Comparison of ENCODE assay signal across 25 mouse cellular contexts in the genomic region with DNA sequence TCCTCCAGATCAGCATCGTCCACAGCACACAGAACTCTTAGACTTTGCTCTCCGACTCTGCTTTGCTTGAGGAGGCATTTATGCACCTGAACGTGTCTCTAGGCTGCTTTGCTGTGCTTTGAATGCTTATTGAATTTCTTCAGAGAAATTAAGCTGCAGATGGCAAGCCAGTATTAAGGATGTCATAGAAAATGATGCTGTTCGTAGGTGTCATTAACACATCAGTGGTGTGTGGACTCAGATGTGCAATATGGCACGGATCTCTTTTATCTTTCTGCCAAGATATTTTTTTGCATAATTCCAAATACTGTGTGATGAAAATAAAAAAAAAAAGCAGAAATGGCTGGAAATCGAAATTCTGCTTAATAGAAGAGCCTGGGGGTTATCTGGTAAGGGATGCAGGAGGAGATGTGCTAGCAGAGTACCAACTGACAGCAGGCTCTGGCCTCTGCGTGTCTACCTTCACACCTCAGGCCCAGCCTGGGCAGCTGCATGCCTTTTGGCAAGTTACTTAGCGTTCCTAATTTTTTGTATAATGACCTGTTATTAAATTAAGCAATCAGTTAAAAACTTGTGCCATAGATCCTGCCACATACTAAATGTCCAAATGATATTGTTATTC.
DNase-seq lines count a peak whose midpoint lies in the region; ATAC-seq lines count a peak whose summit lies in the region.
"Had no signal": no experiment of that assay in that cellular context is flagged by ENCODE, and none has a peak within 500 bp of the region (broad histone marks: within the 10 kb centered on the region; RNA-seq: fewer than 3 reads in every experiment).

No protein-coding gene starts in this region.

- no peak for DNase-seq in hindbrain, embryonic 14.5 days (ENCODE audit: low spot score)
- no peak for DNase-seq in hindbrain, embryonic 11.5 days (ENCODE audit: low spot score)
- no peak for DNase-seq in neural tube, embryonic 10.5 days (ENCODE audit: extremely low spot score, low spot score)
- DNase-seq in midbrain, embryonic 14.5 days, result peak; percentile 43
- DNase-seq in spleen, postnatal 4 days (ENCODE audit: low spot score in 2 of 2), result no peak
- no peak for DNase-seq in lung, postnatal 4 days
- no peak for DNase-seq in layer of hippocampus, postnatal 25 days (ENCODE audit: extremely low spot score in 1 of 2, low spot score in 1 of 2)
- DNase-seq: adrenal gland, postnatal 36 days; cerebellum, adult 11-12 months; cerebellum, postnatal 10 days; gastrocnemius, postnatal 25 days; heart, adult 2 months; heart, postnatal 14 days; layer of hippocampus, postnatal 36 days; lung, adult 18-20 months; lung, postnatal 10 days; retina, postnatal 1 day; right cerebral cortex, postnatal 25 days; spleen, adult 18-20 months; thymus, postnatal 36 days had no signal

- no peak overlapping the region for H3K9ac ChIP-seq in hindbrain, embryonic 14.5 days
- no peak overlapping the region for H3K9ac ChIP-seq in hindbrain, embryonic 11.5 days (ENCODE audit: low read depth, low read length)
- no peak overlapping the region for H3K9ac ChIP-seq in neural tube, embryonic 13.5 days
- H3K9ac ChIP-seq in midbrain, embryonic 14.5 days (replicated peaks; ENCODE audit: low read length), result no peak overlapping the region; the same call in 1 of the 2 replicates
- H3K9ac ChIP-seq: heart, embryonic 13.5 days; limb, embryonic 13.5 days; liver, embryonic 12.5 days had no signal

- H3K4me1 ChIP-seq in hindbrain, embryonic 14.5 days (replicated peaks; ENCODE audit: control insufficient read depth, insufficient read depth, low read length), result peaks cover 20% of the 10 kb centered on the region
- H3K4me1 ChIP-seq in hindbrain, embryonic 11.5 days (replicated peaks; ENCODE audit: control insufficient read depth, insufficient read depth, low read length), result no peaks in the 10 kb centered on the region
- peaks cover 20% of the 10 kb centered on the region for H3K4me1 ChIP-seq in neural tube, embryonic 13.5 days (replicated peaks)
- H3K4me1 ChIP-seq in midbrain, embryonic 14.5 days (ENCODE audit: control insufficient read depth, insufficient read depth, low read length), result peaks cover 16% of the 10 kb centered on the region
- H3K4me1 ChIP-seq: heart, embryonic 13.5 days; limb, embryonic 13.5 days; liver, embryonic 12.5 days had no signal

- H3K4me3 ChIP-seq in hindbrain, embryonic 14.5 days (replicated peaks; ENCODE audit: low read length), result no peak overlapping the region
- no peak overlapping the region for H3K4me3 ChIP-seq in hindbrain, embryonic 11.5 days (ENCODE audit: low read depth, low read length)
- H3K4me3 ChIP-seq in neural tube, embryonic 13.5 days, result no peak overlapping the region
- H3K4me3 ChIP-seq in midbrain, embryonic 14.5 days (replicated peaks; ENCODE audit: low read depth, low read length), result no peak overlapping the region
- H3K4me3 ChIP-seq: embryonic facial prominence, embryonic 10.5 days; heart, adult 2 months; heart, embryonic 13.5 days; limb, embryonic 13.5 days; liver, embryonic 12.5 days had no signal

- no peaks in the 10 kb centered on the region for H3K36me3 ChIP-seq in hindbrain, embryonic 14.5 days (replicated peaks; ENCODE audit: control insufficient read depth, insufficient read depth)
- H3K36me3 ChIP-seq in hindbrain, embryonic 11.5 days (ENCODE audit: control insufficient read depth, insufficient read depth, low read length), result no peaks in the 10 kb centered on the region
- no peaks in the 10 kb centered on the region for H3K36me3 ChIP-seq in neural tube, embryonic 13.5 days
- no peaks in the 10 kb centered on the region for H3K36me3 ChIP-seq in midbrain, embryonic 14.5 days (ENCODE audit: control insufficient read depth, insufficient read depth, low read length)
- H3K36me3 ChIP-seq: embryonic facial prominence, embryonic 10.5 days; heart, embryonic 13.5 days; limb, embryonic 13.5 days; liver, embryonic 12.5 days had no signal

- no peaks in the 10 kb centered on the region for H3K27me3 ChIP-seq in hindbrain, embryonic 14.5 days (ENCODE audit: control insufficient read depth, insufficient read depth, low read length)
- no peaks in the 10 kb centered on the region for H3K27me3 ChIP-seq in hindbrain, embryonic 11.5 days (ENCODE audit: control insufficient read depth, insufficient read depth, low read length)
- no peaks in the 10 kb centered on the region for H3K27me3 ChIP-seq in neural tube, embryonic 13.5 days
- H3K27me3 ChIP-seq in midbrain, embryonic 14.5 days (ENCODE audit: control insufficient read depth, insufficient read depth, low read length), result no peaks in the 10 kb centered on the region
- H3K27me3 ChIP-seq: heart, embryonic 13.5 days; limb, embryonic 13.5 days; liver, embryonic 12.5 days had no signal

- H3K9me3 ChIP-seq in hindbrain, embryonic 14.5 days (ENCODE audit: control insufficient read depth, low read length), result no peaks in the 10 kb centered on the region
- H3K9me3 ChIP-seq in hindbrain, embryonic 11.5 days (ENCODE audit: control insufficient read depth, low read length), result no peaks in the 10 kb centered on the region
- no peaks in the 10 kb centered on the region for H3K9me3 ChIP-seq in neural tube, embryonic 13.5 days
- H3K9me3 ChIP-seq in midbrain, embryonic 14.5 days (ENCODE audit: control insufficient read depth, low read length), result no peaks in the 10 kb centered on the region
- H3K9me3 ChIP-seq: embryonic facial prominence, embryonic 10.5 days; heart, embryonic 13.5 days; limb, embryonic 13.5 days; liver, embryonic 12.5 days had no signal

- no peak overlapping the region for H3K4me2 ChIP-seq in hindbrain, embryonic 14.5 days (replicated peaks)
- H3K4me2 ChIP-seq in hindbrain, embryonic 11.5 days (replicated peaks; ENCODE audit: low read depth, low read length), result no peak overlapping the region
- no peak overlapping the region for H3K4me2 ChIP-seq in neural tube, embryonic 13.5 days
- H3K4me2 ChIP-seq in midbrain, embryonic 14.5 days (ENCODE audit: low read length), result no peak overlapping the region
- H3K4me2 ChIP-seq: heart, embryonic 13.5 days; limb, embryonic 13.5 days; liver, embryonic 12.5 days had no signal

- WGBS in hindbrain, embryonic 14.5 days, result 48% methylated on average over 8 of the region's 8 CpGs
- WGBS in hindbrain, embryonic 11.5 days, result 78% methylated on average over 8 of the region's 8 CpGs
- 62% methylated on average over 8 of the region's 8 CpGs for WGBS in neural tube, embryonic 13.5 days
- 52% methylated on average over 8 of the region's 8 CpGs for WGBS in midbrain, embryonic 14.5 days

- ATAC-seq in hindbrain, embryonic 14.5 days (ENCODE audit: low FRiP score), result peak; percentile 41
- no peak for ATAC-seq in hindbrain, embryonic 11.5 days (ENCODE audit: low FRiP score)
- no peak for ATAC-seq in neural tube, embryonic 13.5 days (ENCODE audit: low read depth)
- no peak for ATAC-seq in midbrain, embryonic 14.5 days (ENCODE audit: low FRiP score, low TSS enrichment)
- ATAC-seq: liver, embryonic 12.5 days had no signal

- H3K27ac ChIP-seq in hindbrain, embryonic 14.5 days, result peak overlapping the region; percentile 46
- no peak overlapping the region for H3K27ac ChIP-seq in hindbrain, embryonic 11.5 days (ENCODE audit: low read depth, low read length)
- H3K27ac ChIP-seq in neural tube, embryonic 13.5 days (replicated peaks), result 0 out of 2 replicates have a peak overlapping the region, but pooled peaks have one; percentile 46
- peak overlapping the region; percentile 16; the same call in 1 of the 2 replicates for H3K27ac ChIP-seq in midbrain, embryonic 14.5 days (replicated peaks; ENCODE audit: low read depth, low read length)
- H3K27ac ChIP-seq: embryonic facial prominence, embryonic 10.5 days; heart, adult 2 months; heart, embryonic 13.5 days; limb, embryonic 13.5 days; liver, embryonic 12.5 days had no signal
